Mouse (Mus musculus): ENCODE results near the gene Sdad1. TPM values are rescaled to one million over a fixed set of nuclear protein-coding genes. Genes with fewer than 3 reads are reported as not detected.

The Sdad1 gene
- polyA plus RNA-seq, 2 experiments, result 9.5 to 17.4 TPM

- WGBS (ENCODE audit: insufficient replicate concordance), result 66% methylated on average over 9 of the region's 9 CpGs
- TF ChIP-seq CTCF (IDR thresholded peaks at IDR 0.05; ENCODE audit: low read depth), result no peak
- H3K27me3 ChIP-seq (ENCODE audit: control insufficient read depth, insufficient read depth, low read length), result no peaks in the 10 kb centered on the region; the same call in 1 of the 2 replicates
- H3K4me2 ChIP-seq (ENCODE audit: low read depth), result no peak overlapping the region
- no peaks in the 10 kb centered on the region for H3K9me3 ChIP-seq (ENCODE audit: control insufficient read depth, low read length)
- no peak overlapping the region for H3K27ac ChIP-seq
- no peak overlapping the region for H3K9ac ChIP-seq (replicated peaks)
- no peaks in the 10 kb centered on the region for H3K4me1 ChIP-seq (replicated peaks; ENCODE audit: control insufficient read depth in 2 of 2, insufficient read depth in 2 of 2, low read length in 1 of 2)
- no peak for DNase-seq (ENCODE audit: low read depth in 3 of 3, low spot score in 3 of 3)
- no peak for ATAC-seq (ENCODE audit: insufficient read depth)
- H3K36me3 ChIP-seq (replicated peaks; ENCODE audit: control insufficient read depth, insufficient read depth, low read depth), result no peaks in the 10 kb centered on the region
- no peak overlapping the region for H3K4me3 ChIP-seq (ENCODE audit: insufficient read depth in 1 of 2, low read depth in 2 of 2, low read length in 2 of 2)
Observed at GRCm38 (mm10) chr5:92332359-92332840, 22.1 kb upstream of the Sdad1 start.

- no peaks in the 10 kb centered on the region for H3K4me1 ChIP-seq (replicated peaks; ENCODE audit: control insufficient read depth in 2 of 2, insufficient read depth in 2 of 2, low read length in 1 of 2)
- no peak within 1 kb of the TSS for H3K9ac ChIP-seq (replicated peaks)
- H3K9me3 ChIP-seq (ENCODE audit: control insufficient read depth, low read length), result no peaks in the 10 kb centered on the region
- no peak for TF ChIP-seq EP300 (IDR thresholded peaks at IDR 0.05; ENCODE audit: low read depth)
- TF ChIP-seq CTCF (IDR thresholded peaks at IDR 0.05; ENCODE audit: low read depth), result no peak
- H3K4me2 ChIP-seq (ENCODE audit: low read depth), result no peak within 1 kb of the TSS
- no peak for ATAC-seq (ENCODE audit: insufficient read depth)
- no peaks in the 10 kb centered on the region for H3K36me3 ChIP-seq (replicated peaks; ENCODE audit: control insufficient read depth, insufficient read depth, low read depth)
- H3K27me3 ChIP-seq (ENCODE audit: control insufficient read depth, insufficient read depth, low read length), result no peaks in the 10 kb centered on the region; the same call in 1 of the 2 replicates
- DNase-seq (ENCODE audit: low read depth in 3 of 3, low spot score in 3 of 3), result no peak
- no peak within 1 kb of the TSS for H3K4me3 ChIP-seq (ENCODE audit: insufficient read depth in 1 of 2, low read depth in 2 of 2, low read length in 2 of 2)
- 80% methylated on average over 17 of the region's 17 CpGs for WGBS (ENCODE audit: insufficient replicate concordance)
- no peak within 1 kb of the TSS for H3K27ac ChIP-seq
Observed at GRCm38 (mm10) chr5:92331635-92332338, 21.5 kb upstream of the Sdad1 start, which contains the start of gene Art3. Gene Art3 (plus strand): TSS chr5:92331827.

- Histone ChIP-seq H3K27ac (no peak overlapping the region), H3K36me3 (replicated peaks; ENCODE audit: control insufficient read depth, insufficient read depth, low read depth) (no peaks in the 10 kb centered on the region), H3K4me1 (replicated peaks; ENCODE audit: control insufficient read depth in 2 of 2, insufficient read depth in 2 of 2, low read length in 1 of 2) (no peaks in the 10 kb centered on the region), H3K9ac (replicated peaks) (no peak overlapping the region), H3K9me3 (ENCODE audit: control insufficient read depth, low read length) (no peaks in the 10 kb centered on the region), H3K4me3 (ENCODE audit: insufficient read depth in 1 of 2, low read depth in 2 of 2, low read length in 2 of 2) (no peak overlapping the region), H3K27me3 (ENCODE audit: control insufficient read depth, insufficient read depth, low read length) (no peaks in the 10 kb centered on the region; the same call in 1 of the 2 replicates), H3K4me2 (ENCODE audit: low read depth) (no peak overlapping the region)
- TF ChIP-seq CTCF (IDR thresholded peaks at IDR 0.05; ENCODE audit: low read depth) (no peak), EP300 (IDR thresholded peaks at IDR 0.05; ENCODE audit: low read depth) (no peak)
- DNase-seq (ENCODE audit: low read depth in 3 of 3, low spot score in 3 of 3), result no peak
- ATAC-seq (ENCODE audit: insufficient read depth), result no peak
- 67% methylated on average over 12 of the region's 12 CpGs for WGBS (ENCODE audit: insufficient replicate concordance)
Observed at GRCm38 (mm10) chr5:92331122-92331521, 20.8 kb upstream of the Sdad1 start.

- Histone ChIP-seq H3K27ac (no peak within 1 kb of the TSS), H3K36me3 (replicated peaks; ENCODE audit: control insufficient read depth, insufficient read depth, low read depth) (no peaks in the 10 kb centered on the region), H3K9ac (replicated peaks) (no peak within 1 kb of the TSS), H3K27me3 (ENCODE audit: control insufficient read depth, insufficient read depth, low read length) (no peaks in the 10 kb centered on the region; the same call in 1 of the 2 replicates), H3K4me3 (ENCODE audit: insufficient read depth in 1 of 2, low read depth in 2 of 2, low read length in 2 of 2) (no peak within 1 kb of the TSS), H3K4me1 (replicated peaks; ENCODE audit: control insufficient read depth in 2 of 2, insufficient read depth in 2 of 2, low read length in 1 of 2) (no peaks in the 10 kb centered on the region), H3K9me3 (ENCODE audit: control insufficient read depth, low read length) (no peaks in the 10 kb centered on the region), H3K4me2 (ENCODE audit: low read depth) (no peak within 1 kb of the TSS)
- TF ChIP-seq EP300 (IDR thresholded peaks at IDR 0.05; ENCODE audit: low read depth), result no peak
- no peak for TF ChIP-seq CTCF (IDR thresholded peaks at IDR 0.05; ENCODE audit: low read depth)
- WGBS (ENCODE audit: insufficient replicate concordance), result 57% methylated on average over 7 of the region's 7 CpGs
- no peak for DNase-seq (ENCODE audit: low read depth in 3 of 3, low spot score in 3 of 3)
- no peak for ATAC-seq (ENCODE audit: insufficient read depth)
Observed at GRCm38 (mm10) chr5:92327929-92328328, 17.6 kb upstream of the Sdad1 start, which contains the start of gene Cxcl9. Gene Cxcl9 (minus strand): TSS chr5:92328079.

- Histone ChIP-seq H3K36me3 (replicated peaks; ENCODE audit: control insufficient read depth, insufficient read depth, low read depth) (no peaks in the 10 kb centered on the region), H3K9ac (replicated peaks) (no peak overlapping the region), H3K4me3 (ENCODE audit: insufficient read depth in 1 of 2, low read depth in 2 of 2, low read length in 2 of 2) (no peak overlapping the region), H3K27ac (no peak overlapping the region), H3K4me1 (replicated peaks; ENCODE audit: control insufficient read depth in 2 of 2, insufficient read depth in 2 of 2, low read length in 1 of 2) (no peaks in the 10 kb centered on the region), H3K4me2 (ENCODE audit: low read depth) (no peak overlapping the region), H3K9me3 (ENCODE audit: control insufficient read depth, low read length) (no peaks in the 10 kb centered on the region), H3K27me3 (ENCODE audit: control insufficient read depth, insufficient read depth, low read length) (no peaks in the 10 kb centered on the region; the same call in 1 of the 2 replicates)
- ATAC-seq (ENCODE audit: insufficient read depth) (no peak), DNase-seq (ENCODE audit: low read depth in 3 of 3, low spot score in 3 of 3) (no peak)
- 6% methylated on average over 6 of the region's 6 CpGs for WGBS (ENCODE audit: insufficient replicate concordance)
- TF ChIP-seq CTCF (IDR thresholded peaks at IDR 0.05; ENCODE audit: low read depth), result no peak
- no peak for TF ChIP-seq EP300 (IDR thresholded peaks at IDR 0.05; ENCODE audit: low read depth)
Observed at GRCm38 (mm10) chr5:92327367-92327766, 17.1 kb upstream of the Sdad1 start.
